Mouse (Mus musculus): ENCODE measurements around the gene Lsm6. TPM values are rescaled to one million over a fixed set of nuclear protein-coding genes. Genes with fewer than 3 reads are reported as not detected.
"Not testable (repeated sequence)": the region's sequence is repeated elsewhere in the genome, so short reads cannot be mapped to it uniquely, and the experiment has no call there.

Lsm6 gene
- polyA plus RNA-seq, 1 experiment from 2014 or later: 237 TPM

DNA sequence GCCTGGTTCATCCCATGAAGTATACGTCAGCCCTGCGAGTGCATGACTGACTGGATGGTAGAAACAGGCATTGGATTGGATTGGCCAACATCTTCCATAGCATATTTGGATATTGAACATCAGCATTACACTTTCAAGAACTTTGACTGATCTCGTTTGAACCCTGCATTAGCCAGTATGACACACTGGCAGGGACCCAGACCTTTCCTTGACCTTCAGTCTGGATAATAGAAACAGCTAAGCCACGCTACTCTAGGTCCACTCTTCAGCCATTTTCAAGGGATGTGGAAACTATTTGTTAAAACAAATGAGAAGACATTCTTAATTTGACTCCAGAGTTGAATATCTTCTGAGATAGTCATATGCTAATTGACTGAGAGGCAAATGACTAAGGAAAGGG lies 3.6 kb upstream of the Lsm6 start:
- H3K27me3 ChIP-seq: no peaks in the 10 kb centered on the region
- H3K9ac ChIP-seq: no peak overlapping the region
- peaks cover 18% of the 10 kb centered on the region for H3K4me1 ChIP-seq
- no peak for ATAC-seq (ENCODE audit: insufficient number of reproducible peaks, insufficient read depth, low FRiP score, low TSS enrichment, low read depth)
- H3K4me2 ChIP-seq: no peak overlapping the region
- WGBS: 88% methylated on average over 4 of the region's 4 CpGs
- no peaks in the 10 kb centered on the region for H3K36me3 ChIP-seq
- H3K9me3 ChIP-seq: no peaks in the 10 kb centered on the region
- H3K4me3 ChIP-seq: no peak overlapping the region
- H3K27ac ChIP-seq: no peak overlapping the region

DNA sequence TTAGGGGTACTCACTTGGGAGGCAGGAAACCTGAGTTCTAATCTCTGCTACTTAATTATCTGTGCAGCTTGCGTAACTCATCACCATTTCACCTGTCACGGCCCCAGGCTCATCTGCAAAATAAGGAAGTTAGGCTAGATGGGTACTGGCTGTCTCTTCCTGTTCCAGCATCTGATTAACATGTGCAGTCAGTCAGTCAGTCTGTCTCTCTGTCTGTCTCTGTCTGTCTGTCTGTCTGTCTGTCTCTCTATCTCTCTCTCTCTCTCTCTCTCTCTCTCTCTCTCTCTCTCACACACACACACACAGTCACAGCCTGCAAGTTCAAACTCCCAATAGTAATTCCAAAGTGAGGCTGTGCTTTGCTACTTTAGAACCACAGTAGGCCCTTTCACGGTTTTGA lies 967 bp downstream of the Lsm6 start:
- not testable (repeated sequence) for H3K36me3 ChIP-seq; ATAC-seq (ENCODE audit: insufficient number of reproducible peaks, insufficient read depth, low FRiP score, low TSS enrichment, low read depth); H3K27me3 ChIP-seq; H3K9me3 ChIP-seq
- 38% methylated on average over 3 of the region's 3 CpGs for whole genome bisulfite sequencing
- Histone ChIP-seq H3K4me2 (peak overlapping the region; percentile 65), H3K27ac (peak overlapping the region; percentile 97; the same call in 1 of the 2 replicates), H3K9ac (peak overlapping the region; percentile 87), H3K4me1 (peaks cover 15% of the 10 kb centered on the region), H3K4me3 (peak overlapping the region; percentile 75)

DNA sequence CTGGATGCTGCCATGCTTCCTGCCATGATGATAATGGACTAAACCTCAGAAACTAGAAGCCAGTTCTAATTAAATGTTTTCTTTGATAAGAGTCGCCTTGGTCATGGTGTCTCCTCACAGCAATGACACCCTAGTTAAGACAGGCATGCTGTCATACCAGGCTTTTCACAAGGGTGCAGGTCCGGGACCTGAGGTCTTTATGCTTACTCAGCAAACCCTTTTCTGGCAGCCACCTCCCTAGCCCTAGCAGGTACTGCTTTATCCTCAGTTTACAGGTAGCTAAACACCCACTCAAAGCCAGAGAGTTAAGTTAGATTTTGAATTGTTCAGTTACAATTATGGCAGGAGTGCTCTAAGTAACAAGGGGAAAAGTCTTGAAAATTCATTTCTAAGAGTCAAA lies 6.2 kb downstream of the Lsm6 start:
- H3K9me3 ChIP-seq: no peaks in the 10 kb centered on the region
- WGBS: 91% methylated on average over 2 of the region's 2 CpGs
- H3K4me3 ChIP-seq: no peak overlapping the region
- ATAC-seq (ENCODE audit: insufficient number of reproducible peaks, insufficient read depth, low FRiP score, low TSS enrichment, low read depth): no peak
- H3K27me3 ChIP-seq: no peaks in the 10 kb centered on the region
- H3K36me3 ChIP-seq: peaks cover 36% of the 10 kb centered on the region
- H3K9ac ChIP-seq: no peak overlapping the region
- peaks cover 9% of the 10 kb centered on the region; the same call in 1 of the 2 replicates for H3K4me1 ChIP-seq
- H3K4me2 ChIP-seq: no peak overlapping the region
- H3K27ac ChIP-seq: no peak overlapping the region

DNA sequence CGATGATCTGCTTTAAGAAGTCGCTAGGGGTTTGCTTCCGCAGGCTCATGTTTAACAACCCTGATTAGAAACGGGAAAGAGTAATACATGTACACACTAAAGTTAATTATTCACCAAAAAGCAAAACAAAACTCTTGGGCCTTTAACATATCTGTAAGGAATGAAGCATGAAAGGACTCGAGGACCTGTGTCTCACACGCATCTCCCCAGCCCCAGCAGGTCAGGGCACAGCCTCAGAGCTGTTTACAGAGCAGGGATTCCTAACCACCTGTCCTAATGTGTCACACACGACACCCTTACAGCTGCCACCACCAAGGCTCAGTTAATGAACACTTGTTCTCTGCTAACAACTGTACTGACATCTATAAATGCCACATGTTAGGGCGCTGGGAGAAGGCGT lies 7.9 kb downstream of the Lsm6 start:
- no peaks in the 10 kb centered on the region for H3K27me3 ChIP-seq
- no peak overlapping the region for H3K27ac ChIP-seq
- no peaks in the 10 kb centered on the region for H3K4me1 ChIP-seq
- H3K9ac ChIP-seq: no peak overlapping the region
- H3K4me2 ChIP-seq: no peak overlapping the region
- no peak overlapping the region for H3K4me3 ChIP-seq
- no peak for ATAC-seq (ENCODE audit: insufficient number of reproducible peaks, insufficient read depth, low FRiP score, low TSS enrichment, low read depth)
- no peaks in the 10 kb centered on the region for H3K9me3 ChIP-seq
- 76% methylated on average over 9 of the region's 9 CpGs for WGBS
- peaks cover 52% of the 10 kb centered on the region for H3K36me3 ChIP-seq

DNA sequence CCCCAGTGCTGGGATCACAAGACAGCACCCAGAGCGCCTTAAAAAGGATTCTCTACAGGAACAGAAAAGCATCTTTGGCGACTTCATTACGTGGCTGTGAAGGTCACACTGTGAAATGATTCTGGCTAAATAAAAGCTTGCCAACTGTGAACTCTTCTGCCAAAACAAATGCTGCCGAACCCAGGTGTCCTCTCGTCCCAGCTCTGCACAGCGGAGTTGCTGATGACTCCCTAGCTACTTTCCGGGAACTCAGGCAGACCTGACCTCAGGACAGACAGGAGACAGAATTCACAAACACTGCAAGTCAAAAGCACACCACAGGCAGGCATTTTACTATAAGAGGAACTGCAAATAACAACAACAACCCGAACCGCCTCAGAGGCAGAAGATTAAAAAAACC lies 8.5 kb downstream of the Lsm6 start:
- no peaks in the 10 kb centered on the region for H3K4me1 ChIP-seq
- WGBS: 95% methylated on average over 9 of the region's 9 CpGs
- no peaks in the 10 kb centered on the region for H3K27me3 ChIP-seq
- no peak overlapping the region for H3K27ac ChIP-seq
- peaks cover 58% of the 10 kb centered on the region for H3K36me3 ChIP-seq
- no peak for ATAC-seq (ENCODE audit: insufficient number of reproducible peaks, insufficient read depth, low FRiP score, low TSS enrichment, low read depth)
- H3K4me3 ChIP-seq: no peak overlapping the region
- H3K4me2 ChIP-seq: no peak overlapping the region
- no peak overlapping the region for H3K9ac ChIP-seq
- H3K9me3 ChIP-seq: no peaks in the 10 kb centered on the region

DNA sequence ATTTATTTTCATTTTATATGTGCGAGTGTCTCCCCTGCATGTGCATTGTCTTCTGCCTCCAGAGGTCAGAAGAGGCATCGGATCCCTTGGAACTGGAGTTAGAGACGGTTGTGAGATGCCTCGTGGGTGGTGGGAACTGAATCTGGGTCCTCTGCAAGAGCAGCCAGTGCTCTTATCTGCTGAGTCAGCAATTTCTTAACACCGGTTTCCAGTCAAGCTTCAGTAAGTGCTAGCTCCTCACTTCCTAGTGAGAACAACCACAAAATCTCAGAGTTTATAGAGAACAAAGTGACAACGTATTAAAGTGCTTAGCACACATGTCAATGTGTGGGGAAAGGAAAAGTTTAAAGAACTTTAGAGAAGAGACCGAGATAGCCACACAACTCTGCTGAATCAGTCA lies 9.2 kb downstream of the Lsm6 start:
- Histone ChIP-seq H3K4me3 (no peak overlapping the region), H3K9ac (no peak overlapping the region), H3K9me3 (no peaks in the 10 kb centered on the region), H3K36me3 (peaks cover 64% of the 10 kb centered on the region), H3K27ac (no peak overlapping the region), H3K4me1 (no peaks in the 10 kb centered on the region), H3K4me2 (no peak overlapping the region), H3K27me3 (no peaks in the 10 kb centered on the region)
- ATAC-seq (ENCODE audit: insufficient number of reproducible peaks, insufficient read depth, low FRiP score, low TSS enrichment, low read depth): no peak
- WGBS: 91% methylated on average over 7 of the region's 7 CpGs

DNA sequence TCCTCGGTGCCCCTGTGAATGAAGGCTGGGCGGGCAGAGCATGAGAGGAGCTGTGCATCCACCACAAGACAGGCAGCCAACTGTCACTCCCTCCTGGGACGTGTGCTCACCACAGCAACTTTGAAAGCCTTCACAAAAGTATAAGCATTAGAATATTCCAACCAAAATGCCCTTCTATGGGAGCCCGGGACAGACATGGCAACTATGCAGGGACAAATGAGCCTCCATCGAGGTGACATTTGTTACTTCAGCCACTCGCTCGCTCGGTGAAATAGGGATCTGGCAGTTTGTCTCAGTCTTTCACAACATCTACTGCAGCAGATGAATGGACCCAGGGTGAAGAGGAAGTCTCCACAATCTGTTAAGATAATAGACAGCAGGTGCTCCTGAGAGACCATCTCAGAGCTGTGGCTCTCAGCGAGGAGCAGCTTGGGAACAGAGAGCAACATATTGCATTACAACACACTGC lies 10.7 kb downstream of the Lsm6 start:
- Histone ChIP-seq H3K9me3 (no peaks in the 10 kb centered on the region), H3K36me3 (peaks cover 74% of the 10 kb centered on the region), H3K4me2 (no peak overlapping the region), H3K27me3 (no peaks in the 10 kb centered on the region), H3K27ac (no peak overlapping the region), H3K4me1 (no peaks in the 10 kb centered on the region), H3K9ac (no peak overlapping the region), H3K4me3 (no peak overlapping the region)
- WGBS: 82% methylated on average over 9 of the region's 9 CpGs
- ATAC-seq (ENCODE audit: insufficient number of reproducible peaks, insufficient read depth, low FRiP score, low TSS enrichment, low read depth): no peak

DNA sequence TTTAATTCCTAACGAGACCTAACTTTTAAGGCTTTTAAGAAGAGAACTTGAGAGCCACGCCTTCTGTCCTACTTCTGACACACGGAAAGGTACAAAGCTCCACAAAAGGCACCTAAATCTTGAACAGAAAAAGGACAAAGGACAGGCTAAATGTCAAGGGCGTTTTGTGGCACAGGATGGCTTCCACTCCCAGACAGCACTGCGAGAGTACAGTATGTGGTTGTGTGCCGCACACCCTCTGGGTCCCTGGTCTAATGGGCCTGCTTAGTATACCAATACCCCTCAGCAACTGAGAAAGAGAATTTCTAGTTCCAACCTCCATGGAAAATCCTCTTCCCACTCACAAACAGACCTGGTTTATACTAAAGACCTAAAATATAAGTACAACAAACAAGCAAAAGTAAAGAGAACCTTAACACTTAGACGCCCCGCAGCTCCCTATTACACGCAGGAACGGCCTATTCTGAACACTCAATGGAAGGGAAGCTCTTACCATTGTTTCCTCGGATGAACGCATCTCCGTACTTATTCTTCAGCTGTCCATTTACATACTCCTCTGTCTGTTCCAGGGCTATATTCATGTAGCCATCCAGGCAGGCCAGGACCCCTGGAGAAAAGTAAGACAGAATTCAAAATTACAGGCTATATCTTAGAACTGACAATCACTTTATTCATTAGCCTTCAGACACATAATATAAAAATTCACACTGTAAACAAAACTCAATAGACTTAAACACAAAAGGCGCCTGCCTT lies 11.3 kb downstream of the Lsm6 start:
- peaks cover 78% of the 10 kb centered on the region for H3K36me3 ChIP-seq
- no peaks in the 10 kb centered on the region for H3K9me3 ChIP-seq
- H3K4me2 ChIP-seq: no peak overlapping the region
- no peak overlapping the region for H3K4me3 ChIP-seq
- no peak overlapping the region for H3K27ac ChIP-seq
- ATAC-seq (ENCODE audit: insufficient number of reproducible peaks, insufficient read depth, low FRiP score, low TSS enrichment, low read depth): no peak
- WGBS: 94% methylated on average over 14 of the region's 14 CpGs
- H3K9ac ChIP-seq: no peak overlapping the region
- no peaks in the 10 kb centered on the region for H3K27me3 ChIP-seq
- H3K4me1 ChIP-seq: no peaks in the 10 kb centered on the region

DNA sequence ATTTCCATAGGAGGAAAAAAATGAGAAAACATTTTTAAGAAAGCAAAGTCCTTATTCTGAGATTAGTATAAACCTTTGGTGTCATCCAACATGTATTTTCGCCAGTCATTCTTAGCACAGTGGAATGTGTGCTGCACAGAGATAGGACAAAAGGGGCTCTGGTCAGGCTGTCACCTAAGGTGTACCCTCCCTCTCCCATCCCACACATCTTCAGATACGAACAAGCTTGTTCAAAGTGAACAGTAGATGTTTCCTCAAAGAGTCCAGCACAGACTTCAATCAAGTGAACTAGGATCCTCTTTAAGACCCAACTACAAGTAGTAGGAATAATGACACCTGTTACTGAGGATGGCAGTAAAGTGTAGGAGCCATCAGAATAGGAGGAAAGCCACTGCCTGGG lies 12.1 kb downstream of the Lsm6 start:
- H3K4me2 ChIP-seq: no peak overlapping the region
- H3K9ac ChIP-seq: no peak overlapping the region
- peaks cover 81% of the 10 kb centered on the region for H3K36me3 ChIP-seq
- no peaks in the 10 kb centered on the region for H3K4me1 ChIP-seq
- H3K27me3 ChIP-seq: no peaks in the 10 kb centered on the region
- H3K27ac ChIP-seq: no peak overlapping the region
- H3K9me3 ChIP-seq: no peaks in the 10 kb centered on the region
- no peak overlapping the region for H3K4me3 ChIP-seq
- ATAC-seq (ENCODE audit: insufficient number of reproducible peaks, insufficient read depth, low FRiP score, low TSS enrichment, low read depth): no peak
- 94% methylated on average over 2 of the region's 2 CpGs for WGBS

DNA sequence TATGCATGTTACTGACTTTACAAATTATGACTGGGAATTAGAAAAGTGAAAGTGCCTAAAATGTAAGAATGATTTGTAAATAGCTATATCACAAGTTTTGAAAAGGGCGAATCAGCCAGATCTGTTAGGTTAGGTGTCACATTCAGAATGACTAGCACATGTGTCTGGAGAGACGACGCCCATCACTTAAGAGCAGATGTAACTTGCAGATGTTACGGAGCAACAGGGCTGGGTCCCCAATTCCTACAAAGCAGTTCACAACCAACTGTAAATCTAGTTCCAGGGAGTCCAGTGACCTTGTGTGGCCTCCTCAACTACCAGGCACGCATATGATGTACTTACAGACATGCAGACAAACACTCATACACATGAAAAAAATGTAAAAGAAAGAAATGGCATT lies 12.5 kb downstream of the Lsm6 start:
- peaks cover 85% of the 10 kb centered on the region for H3K36me3 ChIP-seq
- 93% methylated on average over 5 of the region's 5 CpGs for WGBS
- no peak overlapping the region for H3K9ac ChIP-seq
- H3K4me1 ChIP-seq: no peaks in the 10 kb centered on the region
- H3K27me3 ChIP-seq: no peaks in the 10 kb centered on the region
- no peak overlapping the region for H3K27ac ChIP-seq
- no peak overlapping the region for H3K4me2 ChIP-seq
- no peak for ATAC-seq (ENCODE audit: insufficient number of reproducible peaks, insufficient read depth, low FRiP score, low TSS enrichment, low read depth)
- H3K4me3 ChIP-seq: no peak overlapping the region
- no peaks in the 10 kb centered on the region for H3K9me3 ChIP-seq

DNA sequence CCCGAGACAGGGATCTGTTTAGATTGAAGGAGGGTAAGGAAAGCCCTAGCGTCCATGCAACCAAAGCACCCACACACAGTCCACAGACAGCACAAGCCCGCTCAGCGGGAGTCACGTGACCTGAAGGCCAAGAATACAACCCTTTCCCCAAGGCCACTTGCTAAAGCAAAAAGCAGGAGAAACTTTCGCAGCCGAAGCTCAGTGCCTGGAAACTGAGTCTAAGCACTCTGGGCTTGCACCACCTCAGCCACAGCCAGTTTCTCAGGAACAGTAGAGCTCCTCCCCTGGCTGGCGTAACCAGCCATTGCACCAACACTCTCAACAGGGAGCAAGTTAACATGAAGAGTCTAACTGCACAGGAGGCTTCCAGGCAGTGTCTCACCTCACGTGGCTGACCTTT lies 13.7 kb downstream of the Lsm6 start:
- Histone ChIP-seq H3K9ac (no peak overlapping the region), H3K9me3 (no peaks in the 10 kb centered on the region), H3K27ac (no peak overlapping the region), H3K4me1 (no peaks in the 10 kb centered on the region), H3K4me2 (no peak overlapping the region), H3K27me3 (no peaks in the 10 kb centered on the region), H3K36me3 (peaks cover 88% of the 10 kb centered on the region), H3K4me3 (no peak overlapping the region)
- no peak for ATAC-seq (ENCODE audit: insufficient number of reproducible peaks, insufficient read depth, low FRiP score, low TSS enrichment, low read depth)
- WGBS: 93% methylated on average over 9 of the region's 9 CpGs

DNA sequence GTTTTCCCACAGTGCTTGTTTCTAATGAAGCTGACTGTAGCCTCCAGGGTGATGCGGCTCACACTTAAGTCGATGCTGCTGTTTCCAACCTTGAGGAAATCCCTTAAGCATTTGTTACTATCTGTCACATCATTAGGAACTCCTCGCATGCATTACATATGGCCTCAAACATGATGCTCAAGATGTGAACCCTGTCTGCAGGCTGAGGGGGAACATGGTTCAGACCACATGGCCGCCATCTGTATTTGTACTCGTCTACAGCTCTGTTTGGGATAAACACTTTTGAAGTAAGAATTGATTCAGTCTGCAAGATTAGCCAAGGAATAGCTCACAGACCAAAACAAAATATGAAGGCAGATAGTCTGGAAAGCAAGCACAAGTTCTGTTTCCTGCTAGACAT lies 14.9 kb downstream of the Lsm6 start:
- H3K4me3 ChIP-seq: no peak overlapping the region
- H3K4me2 ChIP-seq: no peak overlapping the region
- no peaks in the 10 kb centered on the region for H3K9me3 ChIP-seq
- H3K27me3 ChIP-seq: no peaks in the 10 kb centered on the region
- no peak overlapping the region for H3K27ac ChIP-seq
- no peak for ATAC-seq (ENCODE audit: insufficient number of reproducible peaks, insufficient read depth, low FRiP score, low TSS enrichment, low read depth)
- 77% methylated on average over 5 of the region's 5 CpGs for WGBS
- no peak overlapping the region for H3K9ac ChIP-seq
- H3K36me3 ChIP-seq: peaks cover 75% of the 10 kb centered on the region
- H3K4me1 ChIP-seq: no peaks in the 10 kb centered on the region

All from embryonic facial prominence, embryonic 13.5 days (tissue).